Mouse (Mus musculus) G1E (cell line): ENCODE measurements around the gene Rnf216.

Source experiments
- CTCF ChIP-seq: IDR thresholded peaks from 2 replicates; pipeline ENCODE4 v1.5.1; 2012; ENCODE audit warnings: low read depth, low read length, inconsistent platforms, mixed read lengths
- GATA1 ChIP-seq: IDR thresholded peaks from 2 replicates; pipeline ENCODE4 v1.6.1; 2012; ENCODE audit warnings: borderline replicate concordance, low read length, inconsistent platforms, mixed read lengths
- TAL1 ChIP-seq: conservative IDR thresholded peaks from 2 replicates; pipeline ENCODE4 v1.6.1; 2012; ENCODE audit warnings: low read depth, low read length, inconsistent platforms, mixed read lengths

GRCm38 (mm10) chr5:143095256-143095655, 17.5 kb downstream of the Rnf216 start:
- TF ChIP-seq TAL1 (no peak), CTCF (no peak), GATA1 (no peak)
